Mouse (Mus musculus) embryonic fibroblast, embryonic 13.5 days (primary cell): ENCODE results near the gene Gm20815. TPM values are rescaled to one million over a fixed set of nuclear protein-coding genes. Genes with fewer than 3 reads are reported as not detected.
"Not testable (repeated sequence)": the region's sequence is repeated elsewhere in the genome, so short reads cannot be mapped to it uniquely, and the experiment has no call there.

Experiments
- H3K27ac ChIP-seq: 2 replicates; pipeline ENCODE4 v1.5.1; 2012; ENCODE audit warnings: low read length, control low read depth, inconsistent platforms; ENCODE audit not compliant: insufficient read depth
- H3K4me1 ChIP-seq: 2 replicates; pipeline ENCODE4 v1.6.1; 2011; ENCODE audit warnings: low read length; ENCODE audit not compliant: control insufficient read depth, insufficient read depth
- H3K4me3 ChIP-seq: 2 replicates; pipeline ENCODE4 v1.5.1; 2011; ENCODE audit warnings: mild to moderate bottlenecking, control low read depth, low read length; ENCODE audit not compliant: insufficient read depth
- polyA plus RNA-seq: library from polyadenylated mRNA; stranded (reverse); fragments of >200 nt; gene quantifications from 2 replicates; pipeline ENCODE4 v1.2.4, GENCODE M21; 2011; ENCODE audit warnings: low read depth; ENCODE audit not compliant: missing spikeins, insufficient read length

The Gm20815 gene
- polyA plus RNA-seq, result not detected in 2 replicates

DNA sequence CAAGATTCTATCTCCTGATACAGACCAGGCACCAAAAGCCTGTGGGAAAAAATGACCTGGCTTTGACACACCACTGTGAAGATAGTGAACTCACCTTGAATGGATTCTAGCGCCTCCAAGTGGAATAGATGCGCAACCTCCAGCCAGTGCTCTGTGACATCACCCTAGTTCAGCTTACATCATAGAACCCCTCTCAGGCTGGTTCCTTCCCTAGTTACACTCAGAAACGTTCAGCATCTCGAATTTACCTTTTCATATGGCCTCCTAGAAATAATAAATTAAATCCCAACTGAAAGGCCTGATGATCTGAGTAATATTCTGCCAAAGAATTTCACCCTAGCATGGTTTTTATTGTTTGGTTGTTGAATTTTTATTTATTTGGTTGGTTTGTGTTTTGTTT, at the start of gene Gm20815:
Gene Gm20815, minus strand, starts transcription at position 101 of the 400 bp plus-strand sequence.
- H3K27ac ChIP-seq, H3K4me3 ChIP-seq: not testable (repeated sequence)

More for the DNA sequence above, at the start of gene Gm20815:
- H3K4me1 ChIP-seq, result not testable (repeated sequence)
